Mouse (Mus musculus) cerebellum, adult 2 months (tissue): ENCODE results near the gene Siah3.

Source experiments
- CTCF ChIP-seq: fragments of 200-500 bp; IDR thresholded peaks from 2 replicates; pipeline ENCODE4 v1.5.1; 2011; ENCODE audit warnings: low read depth, mild to moderate bottlenecking, control low read depth, low read length, moderate library complexity, borderline replicate concordance; ENCODE audit not compliant: insufficient read depth
- POLR2A ChIP-seq: fragments of 200-500 bp; IDR thresholded peaks from 2 replicates; pipeline ENCODE4 v1.6.1; 2011; ENCODE audit warnings: low read length, control low read depth, borderline replicate concordance; ENCODE audit not compliant: insufficient read depth

DNA sequence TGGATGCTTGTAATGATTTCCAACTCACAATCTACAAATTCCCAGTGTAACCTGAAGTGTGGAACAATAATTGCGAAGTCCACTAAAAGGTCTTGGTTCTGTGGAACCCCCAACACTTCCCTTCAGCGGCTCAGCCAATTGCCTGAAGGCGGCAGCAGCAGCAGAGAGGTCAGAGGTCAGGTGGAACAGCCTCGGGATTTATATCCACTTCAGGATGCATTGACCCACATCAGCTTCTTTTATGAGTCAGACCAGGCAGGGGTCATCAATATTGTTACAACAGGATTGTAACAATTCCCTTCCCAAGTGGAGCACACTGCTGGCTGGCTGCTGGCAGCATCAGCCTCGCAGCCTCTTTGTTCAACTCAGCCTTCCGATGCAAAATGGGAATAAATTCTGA is 39.1 kb downstream of the Siah3 start:
- TF ChIP-seq CTCF = no peak
- no peak for TF ChIP-seq POLR2A
